Comparison of ENCODE assay signal across 16 mouse cellular contexts in the genomic region with DNA sequence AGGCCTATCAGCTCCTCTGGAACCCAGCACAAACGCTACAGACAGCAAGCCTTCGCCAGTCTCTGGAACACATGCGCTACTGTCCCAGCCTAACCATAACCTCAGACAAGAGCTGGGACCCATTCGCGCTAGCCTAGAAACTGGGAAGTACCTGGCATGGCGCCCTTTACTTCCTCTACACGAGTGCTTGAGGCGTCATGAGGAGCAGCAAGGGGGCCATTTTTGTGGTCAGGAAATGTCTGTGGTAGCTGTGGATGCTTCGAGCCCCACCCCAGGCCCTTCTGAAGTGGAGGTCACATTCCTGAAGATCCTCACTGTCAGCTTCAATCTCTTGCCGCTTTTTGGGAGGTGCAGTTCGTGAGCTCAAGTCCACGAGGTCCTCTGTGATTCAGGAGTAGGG. TPM values are rescaled to one million over a fixed set of nuclear protein-coding genes. Genes with fewer than 3 reads are reported as not detected.
DNase-seq lines count a peak whose midpoint lies in the region; ATAC-seq lines count a peak whose summit lies in the region.
"Had no signal": no experiment of that assay in that cellular context is flagged by ENCODE, and none has a peak within 500 bp of the region (broad histone marks: within the 10 kb centered on the region; RNA-seq: fewer than 3 reads in every experiment).

No protein-coding gene starts in this region.

- H3K4me2 ChIP-seq in liver, embryonic 11.5 days: no peak overlapping the region
- H3K4me2 ChIP-seq: midbrain, embryonic 15.5 days had no signal

- peak; percentile 28 for DNase-seq in liver
- DNase-seq in liver, embryonic 11.5 days (ENCODE audit: low spot score): no peak
- peak; percentile 91 for DNase-seq in 3T3-L1 (ENCODE audit: low read depth, low spot score)
- peak; percentile 47 for DNase-seq in ES-CJ7 (ENCODE audit: low read depth, low spot score)
- DNase-seq in layer of hippocampus, postnatal 25 days (ENCODE audit: extremely low spot score in 1 of 2, low spot score in 1 of 2): no peak
- no peak for DNase-seq in left cerebral cortex, adult 8-10 months (ENCODE audit: low spot score in 2 of 2)
- DNase-seq: cerebellum, adult 2 months; gastrocnemius, postnatal 14 days; heart, postnatal 14 days had no signal

- H3K9me3 ChIP-seq in liver, embryonic 11.5 days (ENCODE audit: control insufficient read depth, low read length): no peaks in the 10 kb centered on the region
- H3K9me3 ChIP-seq: G1E; midbrain, embryonic 15.5 days had no signal

- H3K27me3 ChIP-seq in liver, embryonic 11.5 days (replicated peaks; ENCODE audit: control insufficient read depth, insufficient read depth, low read length): no peaks in the 10 kb centered on the region
- H3K27me3 ChIP-seq: midbrain, embryonic 15.5 days had no signal

- no peaks in the 10 kb centered on the region for H3K36me3 ChIP-seq in liver, embryonic 11.5 days (ENCODE audit: control insufficient read depth, insufficient read depth, low read length)
- H3K36me3 ChIP-seq: G1E; midbrain, embryonic 15.5 days had no signal

- no peak for ATAC-seq in liver, embryonic 11.5 days (replicated peaks; ENCODE audit: low FRiP score)
- ATAC-seq in hematopoietic stem cell, adult 5-6 weeks (replicated peaks in 1 of 2; ENCODE audit: insufficient read depth in 1 of 2, low FRiP score in 2 of 2, low TSS enrichment in 1 of 2, low read depth in 1 of 2, poor library complexity in 2 of 2, severe bottlenecking in 2 of 2): peak; percentile 68 to 77
- ATAC-seq in erythroid progenitor cell, adult 5-6 weeks (replicated peaks; ENCODE audit: low FRiP score, poor library complexity, severe bottlenecking): no peak
- ATAC-seq: forebrain, embryonic 14.5 days; intestine, embryonic 16.5 days; midbrain, embryonic 15.5 days had no signal

- H3K27ac ChIP-seq in liver, embryonic 11.5 days (ENCODE audit: low read depth, low read length): no peak overlapping the region
- H3K27ac ChIP-seq: liver, embryonic 14.5 days; midbrain, embryonic 15.5 days had no signal

- no peak overlapping the region for H3K9ac ChIP-seq in liver, embryonic 11.5 days (ENCODE audit: low read depth, low read length)
- H3K9ac ChIP-seq: liver, embryonic 14.5 days; midbrain, embryonic 15.5 days had no signal

- H3K4me3 ChIP-seq in liver, embryonic 11.5 days (ENCODE audit: low read depth, low read length): no peak overlapping the region
- H3K4me3 ChIP-seq: midbrain, embryonic 15.5 days had no signal

- H3K4me1 ChIP-seq in liver, embryonic 11.5 days (replicated peaks; ENCODE audit: control insufficient read depth, insufficient read depth, low read length): no peaks in the 10 kb centered on the region
- H3K4me1 ChIP-seq: midbrain, embryonic 15.5 days had no signal

- WGBS in liver, embryonic 11.5 days: 57% methylated on average over 12 of the region's 12 CpGs

RNA-seq across cellular contexts. Expression of gene Gm17334, which starts 30.1 kb away (rescaled TPM):
- polyA plus RNA-seq in liver, embryonic 11.5 days (2014; fragmentation: Nextera tagmentation; extraction: Ambion mirVana): not detected in 2 replicates
- total RNA-seq in hematopoietic stem cell, adult 5-6 weeks (2017): 0.50 and 1.0 TPM in 2 replicates
- total RNA-seq in layer of hippocampus, postnatal 25 days (2021): 1 to 10 TPM; 1.0 to 1.8 TPM
- total RNA-seq in left cerebral cortex, adult 8-10 months (2022): 1 to 10 TPM in 1 of 4 experiments, under 1 TPM in 2, not detected in 1; 0.42 to 2.4 (median 0.64) TPM
- not detected in 2 replicates for total RNA-seq in erythroid progenitor cell, adult 5-6 weeks (2015; ENCODE audit: low replicate concordance)
- not detected in 2 replicates for total RNA-seq in erythroid progenitor cell, adult 5-6 weeks (2017; ENCODE audit: low replicate concordance)
- total RNA-seq: G1E; heart, postnatal 14 days had no signal
- polyA plus RNA-seq: forebrain, embryonic 14.5 days; G1E; liver, embryonic 14.5 days; midbrain, embryonic 15.5 days had no signal

RNA-seq across cellular contexts. Expression of gene Irf1, which starts 33.3 kb away (rescaled TPM):
- 8.4 and 8.7 TPM in 2 replicates for polyA plus RNA-seq in liver, embryonic 11.5 days (2014; fragmentation: Nextera tagmentation; extraction: Ambion mirVana)
- 128 and 150 TPM in 2 replicates for total RNA-seq in hematopoietic stem cell, adult 5-6 weeks (2017)
- total RNA-seq in layer of hippocampus, postnatal 25 days (2021): 1 to 10 TPM; 7.6 to 7.7 TPM
- 10 to 100 TPM in 2 of 4 experiments, 1 to 10 TPM in 2; 6.8 to 10.8 (median 9.4) TPM for total RNA-seq in left cerebral cortex, adult 8-10 months (2022)
- 10.1 and 10.9 TPM in 2 replicates for total RNA-seq in erythroid progenitor cell, adult 5-6 weeks (2015; ENCODE audit: low replicate concordance)
- total RNA-seq in erythroid progenitor cell, adult 5-6 weeks (2017; ENCODE audit: low replicate concordance): 7.2 and 38.7 TPM in 2 replicates

RNA-seq across cellular contexts. Expression of gene Gm12216, which starts 56.0 kb away (rescaled TPM):
- 0.51 TPM in 1 of 2 replicates, not detected in the other for polyA plus RNA-seq in liver, embryonic 11.5 days (2014; fragmentation: Nextera tagmentation; extraction: Ambion mirVana)
- total RNA-seq in hematopoietic stem cell, adult 5-6 weeks (2017): 10.5 and 15.1 TPM in 2 replicates
- total RNA-seq in layer of hippocampus, postnatal 25 days (2021): 1 to 10 TPM; 4.3 to 9.1 TPM
- 1 to 10 TPM; 1.6 to 6.3 (median 3.3) TPM for total RNA-seq in left cerebral cortex, adult 8-10 months (2022)
- not detected in 2 replicates for total RNA-seq in erythroid progenitor cell, adult 5-6 weeks (2015; ENCODE audit: low replicate concordance)
- 0.51 TPM in 1 of 2 replicates, not detected in the other for total RNA-seq in erythroid progenitor cell, adult 5-6 weeks (2017; ENCODE audit: low replicate concordance)
- polyA plus RNA-seq: forebrain, embryonic 14.5 days; G1E had no signal

Comparison
In these comparisons a context has a peak if more than half of its experiments do, and no peak if none do; other contexts are left out.
1. DNase-seq: peak in liver (single experiment), 3T3-L1 (single experiment) and ES-CJ7 (single experiment); none in liver, embryonic 11.5 days (single experiment), layer of hippocampus, postnatal 25 days (0 of 2) and left cerebral cortex, adult 8-10 months (0 of 2).
2. ATAC-seq: peak in hematopoietic stem cell, adult 5-6 weeks (2 of 2); none in liver, embryonic 11.5 days (single experiment) and erythroid progenitor cell, adult 5-6 weeks (single experiment).